Mouse (Mus musculus) forebrain, embryonic 11.5 days (tissue): ENCODE measurements around the gene Dhrs3. TPM values are rescaled to one million over a fixed set of nuclear protein-coding genes. Genes with fewer than 3 reads are reported as not detected.

ENCODE experiments used
- polyA plus RNA-seq: library from polyadenylated mRNA; unstranded; fragments of >200 nt; fragmentation: Nextera tagmentation; extraction: Ambion mirVana; gene quantifications from 2 replicates; pipeline ENCODE4 v1.2.1, GENCODE M21; 2014

Dhrs3 gene
- polyA plus RNA-seq, 1 experiment from 2014 or later = 5.8 TPM

Other genes with a start within 250 kb of the Dhrs3 start
- gene Gm436, start 206.5 kb upstream of the Dhrs3 start, polyA plus RNA-seq = not detected in 2 replicates
- not detected in 2 replicates for gene Gm13178, start 171.4 kb upstream of the Dhrs3 start, polyA plus RNA-seq
- gene Gm438, start 106.2 kb upstream of the Dhrs3 start, polyA plus RNA-seq = not detected in 2 replicates